Mouse (Mus musculus) liver, adult 2 months (tissue): ENCODE measurements around the gene Arhgap27.

Experiments used
- CTCF ChIP-seq: fragments of 200-500 bp; IDR thresholded peaks from 2 replicates; pipeline ENCODE4 v1.5.1; 2011; ENCODE audit warnings: low read depth, low read length, control low read depth
- POLR2A ChIP-seq: fragments of 200-500 bp; IDR thresholded peaks from 2 replicates; pipeline ENCODE4 v1.6.1; 2011; ENCODE audit warnings: low read length, control low read depth; ENCODE audit not compliant: insufficient read depth; ENCODE audit errors: extremely low read depth

DNA sequence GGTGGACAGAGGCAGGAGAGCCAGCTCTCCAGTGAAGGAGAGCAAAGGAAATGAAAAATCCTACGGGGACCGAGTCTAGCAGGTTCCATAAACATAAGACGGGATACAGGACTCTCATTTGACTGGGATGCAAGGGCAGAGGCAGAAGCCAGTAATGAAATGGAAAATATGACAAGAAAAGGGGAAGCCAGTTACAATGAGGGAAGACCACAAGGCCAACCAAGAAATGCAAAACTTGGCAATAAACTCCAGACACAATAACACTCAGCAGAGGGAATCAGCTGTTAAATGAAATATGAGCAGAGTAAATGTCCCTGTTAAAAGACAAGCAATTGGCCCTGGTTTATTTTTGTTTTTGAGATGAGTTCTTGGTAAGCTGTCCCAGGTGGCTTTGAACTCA lies 9.5 kb downstream of the Arhgap27 start:
- TF ChIP-seq CTCF (no peak), POLR2A (no peak)
